Mouse (Mus musculus) common myeloid progenitor, adult 5-6 weeks (primary cell): ENCODE measurements around the gene Ntsr2. TPM values are rescaled to one million over a fixed set of nuclear protein-coding genes. Genes with fewer than 3 reads are reported as not detected.

Experiments
- ATAC-seq: replicated peaks from 2 replicates; pipeline ENCODE4 v1.8.0; 2016; ENCODE audit warnings: low read depth, mild to moderate bottlenecking, moderate TSS enrichment, inconsistent platforms; ENCODE audit not compliant: poor library complexity, severe bottlenecking
- total RNA-seq: library from RNA; stranded (forward); fragments of 200-1000, 187-1606 nt; gene quantifications from 2 replicates; pipeline ENCODE4 v1.2.3, GENCODE M21; 2017

Ntsr2 gene
- total RNA-seq, result not detected in 2 replicates

DNA sequence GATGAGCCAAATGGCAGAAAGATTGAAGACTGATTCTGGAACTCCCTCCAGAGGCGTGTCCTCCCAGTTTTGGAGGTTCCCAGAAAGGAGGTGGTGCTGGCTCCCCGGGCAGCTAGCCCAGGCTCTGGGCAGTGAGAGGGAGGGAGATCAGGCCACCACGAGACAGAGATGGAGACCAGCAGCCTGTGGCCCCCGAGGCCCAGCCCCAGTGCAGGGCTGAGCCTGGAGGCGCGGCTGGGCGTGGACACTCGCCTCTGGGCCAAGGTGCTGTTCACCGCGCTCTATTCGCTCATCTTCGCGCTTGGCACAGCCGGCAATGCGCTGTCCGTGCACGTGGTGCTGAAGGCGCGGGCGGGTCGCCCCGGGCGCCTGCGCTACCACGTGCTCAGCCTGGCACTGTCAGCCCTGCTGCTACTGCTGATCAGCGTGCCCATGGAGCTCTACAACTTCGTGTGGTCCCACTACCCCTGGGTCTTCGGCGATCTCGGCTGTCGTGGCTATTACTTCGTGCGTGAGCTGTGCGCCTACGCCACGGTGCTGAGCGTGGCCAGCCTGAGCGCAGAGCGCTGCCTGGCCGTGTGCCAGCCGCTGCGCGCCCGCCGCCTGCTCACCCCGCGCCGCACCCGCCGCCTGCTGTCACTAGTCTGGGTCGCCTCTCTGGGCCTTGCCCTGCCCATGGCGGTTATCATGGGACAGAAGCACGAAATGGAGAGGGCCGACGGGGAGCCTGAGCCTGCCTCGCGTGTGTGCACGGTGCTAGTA is at the start of gene Ntsr2:
TSS of gene Ntsr2 (plus strand) at position 51 of the 762 bp plus-strand sequence.
- peak; percentile 100 for ATAC-seq

DNA sequence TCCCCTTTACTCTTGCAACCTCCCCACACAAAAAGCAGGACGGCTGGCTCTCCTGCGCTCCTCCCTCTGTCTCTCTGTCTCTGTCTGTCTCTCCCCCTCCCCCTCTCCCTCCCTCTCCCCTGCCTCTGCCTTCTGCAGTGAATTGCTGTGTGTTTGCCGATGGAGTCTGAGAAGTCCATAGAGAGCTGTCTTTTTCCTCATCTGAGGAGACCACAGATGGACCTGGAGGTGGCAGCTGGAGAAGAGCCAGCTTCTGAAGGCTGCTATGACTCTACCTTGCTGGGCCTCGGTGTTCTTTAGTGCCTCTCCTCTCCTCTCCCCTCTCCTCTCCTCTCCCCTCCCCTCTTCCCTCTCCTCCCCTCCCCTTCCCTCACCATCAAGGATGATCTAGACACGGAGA is 47.6 kb upstream of the Ntsr2 start:
- no peak for ATAC-seq

DNA sequence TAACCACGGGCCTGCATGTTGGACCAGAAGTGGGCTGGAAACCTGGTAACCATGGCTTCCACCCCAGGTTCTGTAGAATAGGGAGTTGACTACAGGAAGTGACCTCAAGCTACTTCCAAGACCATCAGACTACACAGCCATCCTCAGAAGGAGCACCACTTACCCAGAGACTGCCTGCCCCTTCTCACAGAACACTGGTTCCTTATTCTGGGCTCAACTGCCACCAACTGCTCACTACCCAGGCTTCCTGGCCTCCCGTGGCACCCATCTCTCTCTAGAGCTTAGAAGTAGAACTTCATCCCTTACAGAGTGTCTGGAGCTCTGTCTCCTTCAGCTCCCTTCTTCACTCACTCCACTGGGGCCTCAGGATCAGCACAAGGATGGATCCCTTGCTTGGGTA is 42.2 kb upstream of the Ntsr2 start, which contains the start of gene Lpin1:
TSS of gene Lpin1 (minus strand) at position 31 of the 400 bp plus-strand sequence.
- ATAC-seq, result 0 out of 2 replicates have a peak, but pooled peaks have one; percentile 36

DNA sequence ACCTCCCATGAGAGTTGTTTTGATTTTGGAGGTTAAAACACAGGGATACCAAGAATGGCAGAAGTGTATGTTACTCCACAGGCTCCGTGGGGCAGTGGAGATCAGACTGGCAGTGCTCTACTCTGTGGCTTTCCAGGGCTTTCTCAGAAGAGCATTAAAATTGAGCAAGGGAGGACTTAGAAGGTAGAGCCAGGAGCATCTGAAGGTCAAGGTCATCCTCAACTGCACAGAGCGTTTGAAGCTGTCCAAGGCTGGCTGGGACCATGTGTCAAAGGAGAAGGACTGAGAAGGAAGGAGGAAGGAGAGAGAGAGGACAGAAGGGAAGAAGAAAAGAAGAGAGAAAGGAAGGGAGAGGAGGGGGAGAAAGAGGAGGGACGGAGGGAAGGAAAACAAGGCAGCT is 38.6 kb upstream of the Ntsr2 start:
- ATAC-seq, result no peak

DNA sequence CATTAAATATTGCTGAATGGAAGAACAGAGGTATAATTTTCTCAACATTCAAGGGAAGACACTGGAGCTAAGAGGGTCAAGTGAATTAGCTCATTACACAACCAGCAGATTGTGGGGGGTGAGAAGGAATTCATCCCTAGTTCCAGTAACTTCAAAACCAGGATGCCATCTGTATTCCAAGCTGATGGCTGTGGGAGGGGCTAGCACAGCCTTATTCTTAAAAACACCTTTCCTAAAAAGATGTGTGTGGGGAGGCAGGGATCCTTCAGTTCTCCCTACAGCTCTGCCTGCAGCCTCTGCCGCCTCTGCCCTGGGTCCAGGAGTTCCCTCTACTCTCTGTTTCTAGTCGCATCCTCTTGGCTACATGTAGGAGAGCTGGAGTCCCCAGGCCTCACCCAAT is 37.4 kb upstream of the Ntsr2 start:
- ATAC-seq, result no peak

DNA sequence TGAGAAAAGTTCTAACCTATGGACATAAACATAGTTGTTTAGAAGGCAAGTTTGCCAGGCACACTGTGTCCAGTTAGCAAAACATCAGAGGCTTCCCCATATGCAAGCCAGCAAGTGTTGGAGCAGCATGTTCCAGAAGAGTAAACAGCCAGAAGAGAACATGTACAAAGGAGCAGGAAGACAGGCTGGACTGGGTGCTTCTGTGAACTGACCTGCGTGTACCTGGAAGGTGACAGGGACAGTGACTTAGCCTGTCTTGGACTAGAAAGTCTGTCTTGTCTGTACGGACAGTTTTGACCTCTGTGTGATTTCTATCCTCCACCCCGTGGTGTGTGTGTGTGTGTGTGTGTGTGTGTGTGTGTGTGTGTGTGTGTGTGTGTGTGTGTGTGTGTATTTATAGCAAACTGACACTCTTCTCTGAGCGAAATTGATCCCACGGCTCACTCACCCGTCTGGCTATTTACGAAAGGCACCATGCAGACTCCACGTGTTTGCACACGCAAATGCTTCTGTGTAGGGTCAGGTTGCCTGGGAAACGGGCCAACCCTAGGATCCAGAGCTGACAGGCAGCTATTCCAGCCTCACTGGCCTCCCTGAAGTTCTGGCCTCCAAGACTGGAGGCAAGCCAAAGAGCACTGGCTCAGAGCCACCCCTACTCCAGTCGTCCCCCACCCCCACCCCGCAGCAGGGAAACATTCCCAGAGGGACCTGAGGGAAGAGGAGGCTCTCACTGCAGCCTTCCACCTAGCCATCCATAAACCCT is 34.5 kb upstream of the Ntsr2 start:
- no peak for ATAC-seq

DNA sequence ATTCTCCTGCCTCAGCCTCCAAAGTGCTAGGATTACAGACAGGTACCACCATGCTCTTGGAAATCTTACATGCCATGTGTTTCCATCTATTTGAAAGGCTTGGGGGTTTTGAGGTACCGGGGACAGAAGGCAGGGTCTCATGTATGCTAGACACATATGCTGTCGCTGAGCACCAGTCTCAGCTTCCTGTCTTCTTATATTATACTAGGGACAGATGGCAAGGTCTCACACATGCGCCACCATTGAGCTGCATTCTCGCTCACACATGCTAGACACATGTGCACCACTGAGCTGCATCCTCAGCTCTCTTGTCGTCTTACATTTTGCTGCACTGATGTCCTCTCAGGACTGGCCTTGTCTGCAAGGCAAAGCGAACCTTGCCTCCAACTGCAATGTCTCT is 33.7 kb upstream of the Ntsr2 start:
- ATAC-seq, result no peak

DNA sequence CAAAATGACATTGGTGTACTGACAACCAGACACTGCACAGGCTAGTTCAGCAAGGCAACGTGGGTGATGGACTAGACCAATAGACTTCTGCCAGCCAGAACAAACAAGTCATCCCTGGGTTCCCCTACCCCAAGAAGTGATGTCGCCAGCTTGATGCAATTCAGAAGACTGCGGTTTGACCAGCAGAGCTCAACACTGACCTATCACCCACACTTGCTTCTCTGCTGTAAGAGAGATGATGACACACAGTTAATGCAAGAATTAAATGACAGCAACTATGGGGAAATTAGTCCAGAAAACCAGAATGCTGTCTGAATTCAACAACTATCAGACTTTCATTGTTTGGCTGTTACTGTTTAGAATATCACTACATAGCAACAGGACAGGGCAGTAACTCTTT is 33.0 kb upstream of the Ntsr2 start:
- ATAC-seq, result no peak

DNA sequence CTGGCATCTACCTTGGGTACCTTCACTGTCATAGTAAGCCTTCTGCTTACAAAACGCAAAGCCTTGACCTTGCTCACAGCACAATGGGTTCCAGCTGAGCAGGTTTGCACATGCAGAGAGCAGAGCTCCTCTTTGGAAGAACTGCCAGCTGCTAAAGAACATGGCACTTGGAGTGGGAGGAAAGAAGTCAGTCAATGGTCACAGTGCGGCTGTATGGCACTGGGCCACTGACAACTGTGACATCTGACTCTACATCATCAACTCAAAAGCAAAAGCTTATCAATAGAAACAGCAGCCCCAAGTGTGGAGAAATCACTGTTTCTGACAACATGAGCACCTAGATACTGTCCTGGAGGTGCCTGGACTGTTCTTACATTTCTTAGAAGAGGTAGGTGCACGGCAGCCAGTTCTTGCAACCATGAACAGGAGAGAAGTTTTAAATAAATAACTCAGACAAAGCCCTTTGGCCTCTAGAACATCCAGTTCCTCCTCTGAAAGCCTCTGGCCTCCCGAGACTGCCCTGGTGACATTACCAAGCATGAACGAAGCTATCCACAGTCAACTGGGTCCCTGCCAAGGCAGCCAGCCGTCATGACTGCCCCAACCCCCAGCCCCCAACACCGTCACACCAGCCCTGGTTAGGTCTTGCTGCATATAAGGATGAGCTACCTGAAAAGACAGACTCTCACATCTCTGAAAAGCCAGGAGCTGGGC is 22.9 kb upstream of the Ntsr2 start:
- no peak for ATAC-seq

DNA sequence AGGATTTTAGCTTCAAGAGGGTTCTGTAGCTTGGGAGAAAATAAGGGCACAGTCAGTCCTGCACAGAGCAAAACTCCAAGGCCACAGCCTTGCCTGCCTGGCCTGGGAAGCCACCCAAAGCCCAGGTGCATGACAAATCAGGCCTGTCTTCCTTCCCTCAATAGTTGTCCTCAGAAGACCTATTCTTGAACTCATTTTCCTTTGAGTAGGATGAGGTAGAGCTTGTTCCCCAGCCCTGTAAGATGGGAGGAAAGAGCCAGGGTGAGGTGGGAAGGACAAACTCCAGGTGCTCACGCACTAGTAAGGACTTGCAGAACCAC is 22.4 kb upstream of the Ntsr2 start:
- no peak for ATAC-seq

DNA sequence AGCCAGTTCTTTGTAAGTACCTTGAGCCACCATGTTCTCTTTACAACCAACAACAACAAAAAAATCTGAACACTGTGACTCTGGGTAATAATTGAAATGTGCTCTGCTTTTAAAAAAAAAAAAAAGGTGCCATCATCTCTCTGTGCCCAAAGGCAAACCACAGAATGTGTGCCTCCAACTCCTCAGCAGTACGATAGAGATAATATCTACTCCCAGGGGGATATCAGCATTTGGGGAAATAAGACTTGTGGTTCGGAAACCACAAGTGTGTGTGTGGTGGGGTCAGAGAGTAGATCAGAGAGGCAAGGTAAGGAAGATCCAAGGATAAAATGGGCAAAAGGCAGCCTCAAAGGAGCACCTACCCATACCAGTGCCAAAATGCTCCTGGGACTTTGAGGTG is 21.8 kb upstream of the Ntsr2 start:
- ATAC-seq, result peak; percentile 86

DNA sequence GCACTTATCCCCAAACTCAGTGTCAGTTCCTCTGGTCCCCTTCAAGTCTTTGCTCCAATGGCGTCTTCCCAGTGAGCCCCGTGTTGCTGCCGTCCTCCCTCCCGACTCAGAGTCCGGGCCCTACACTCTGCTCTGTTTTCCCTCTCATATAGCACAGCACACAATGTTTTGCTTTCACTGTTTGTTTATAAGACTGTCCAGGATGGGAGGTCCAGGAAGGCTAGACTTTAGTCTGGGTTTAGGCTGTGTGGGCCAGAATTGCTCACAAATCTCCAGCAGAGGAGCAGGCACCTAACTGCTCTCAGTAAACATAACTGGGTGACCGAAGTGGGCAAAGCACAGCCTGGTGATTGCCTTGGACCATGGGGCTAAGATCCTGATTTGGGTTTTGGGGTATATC is 19.9 kb upstream of the Ntsr2 start:
- no peak for ATAC-seq

DNA sequence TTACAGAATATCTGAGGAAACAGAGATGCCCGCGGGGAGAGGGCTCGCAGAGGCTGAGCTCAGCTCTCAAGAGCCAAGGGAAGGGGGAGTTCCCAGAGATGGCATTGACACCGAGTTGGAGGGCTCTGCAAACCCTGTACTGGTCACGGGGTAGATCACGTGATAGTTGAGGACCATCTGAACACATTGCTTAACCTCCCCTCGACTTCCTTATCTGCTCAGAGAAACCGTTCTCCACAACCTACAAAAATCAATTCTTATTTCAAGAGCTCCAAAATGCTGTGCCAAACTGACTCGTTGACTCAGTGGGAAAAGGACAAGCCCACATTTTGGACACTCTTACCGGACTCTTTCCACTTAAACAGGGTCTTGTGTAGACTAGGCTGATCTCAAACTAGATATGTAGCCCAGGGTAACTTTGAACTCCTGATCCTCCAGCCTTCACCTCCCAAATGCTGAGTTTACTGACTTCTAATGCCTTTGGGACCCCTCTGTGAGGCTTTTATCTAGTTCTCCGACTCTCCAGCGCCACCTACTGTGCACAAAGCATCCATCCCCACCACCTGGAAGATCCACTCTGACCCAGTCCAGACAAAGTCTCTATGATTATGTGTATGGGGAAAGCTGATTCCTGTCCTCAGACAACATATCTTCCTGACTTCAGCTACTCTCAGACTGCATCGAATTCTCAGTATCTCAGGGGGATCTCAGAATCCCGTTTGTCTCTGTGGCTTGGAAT is 18.9 kb upstream of the Ntsr2 start:
- peak; percentile 53 for ATAC-seq

DNA sequence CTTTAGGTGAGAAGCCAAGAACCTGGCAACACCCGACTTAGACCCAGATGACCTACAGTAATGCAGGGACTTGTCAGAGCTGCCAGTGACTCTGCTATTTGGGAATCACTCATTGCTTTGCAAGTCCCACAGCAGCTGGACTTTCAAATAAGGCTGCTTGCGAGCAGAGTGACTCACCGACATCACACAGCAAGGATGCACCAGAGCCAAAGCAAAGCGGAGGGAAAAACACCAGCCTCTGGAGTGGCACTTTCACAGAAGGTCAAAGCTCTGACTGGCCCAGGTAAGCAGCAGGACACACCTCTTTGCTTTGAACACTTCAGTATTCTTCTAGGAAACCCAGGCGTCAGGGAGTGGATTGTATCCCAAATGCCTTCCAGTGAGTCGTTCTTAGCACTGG is 17.4 kb upstream of the Ntsr2 start:
- ATAC-seq, result no peak

DNA sequence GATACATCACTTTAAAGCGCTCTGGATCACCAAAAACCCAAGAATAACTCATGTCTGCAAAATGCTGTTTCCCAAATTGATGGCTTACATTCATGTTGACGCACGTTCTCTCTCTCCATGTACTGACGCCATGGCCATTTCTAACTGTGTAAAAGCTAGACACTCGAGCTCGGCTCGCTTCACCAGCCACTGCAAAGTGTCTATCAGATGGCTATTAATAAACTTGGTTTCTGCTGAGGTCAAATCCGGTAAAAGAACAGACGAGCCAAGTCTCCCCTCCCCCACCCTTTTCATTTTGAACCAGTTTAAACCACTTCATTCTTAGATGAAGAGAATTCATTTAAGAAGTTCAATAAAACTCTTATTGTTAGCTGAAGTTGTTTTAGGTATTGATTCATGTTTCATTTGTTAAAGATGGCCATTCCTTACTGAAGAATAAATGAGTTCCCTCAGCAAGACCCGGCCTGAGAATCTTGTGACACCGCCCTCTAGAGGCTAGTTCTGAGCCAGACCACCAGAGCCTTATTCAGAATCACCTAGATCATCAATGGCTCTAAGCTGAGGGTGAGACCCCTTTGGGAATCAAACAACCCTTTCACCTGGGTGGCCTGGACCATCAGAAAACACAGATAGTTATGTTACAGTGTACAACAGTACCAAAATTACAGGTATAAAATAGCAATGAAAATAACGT is 14.0 kb upstream of the Ntsr2 start:
- ATAC-seq, result peak; percentile 59; the same call in 1 of the 2 replicates

DNA sequence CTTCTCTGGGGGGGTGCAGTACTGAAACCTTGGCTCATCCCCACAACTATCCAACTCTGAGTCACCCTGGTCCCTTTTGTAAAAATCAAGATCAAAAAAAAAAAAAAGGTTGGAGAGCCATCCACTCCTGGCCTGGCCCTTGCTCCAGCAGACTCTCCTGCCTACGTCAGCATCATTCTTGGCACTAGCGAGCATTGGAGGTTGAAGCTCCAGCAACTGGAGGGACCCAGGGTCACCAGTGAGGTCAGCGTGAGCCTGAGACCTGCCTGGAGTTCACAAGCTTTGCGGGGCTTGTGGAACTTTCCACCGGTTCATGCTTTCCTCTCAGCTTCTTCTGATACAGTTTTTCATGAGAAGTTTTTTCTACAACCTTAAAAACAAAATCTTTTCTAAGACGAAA is 13.1 kb upstream of the Ntsr2 start:
- ATAC-seq, result no peak

DNA sequence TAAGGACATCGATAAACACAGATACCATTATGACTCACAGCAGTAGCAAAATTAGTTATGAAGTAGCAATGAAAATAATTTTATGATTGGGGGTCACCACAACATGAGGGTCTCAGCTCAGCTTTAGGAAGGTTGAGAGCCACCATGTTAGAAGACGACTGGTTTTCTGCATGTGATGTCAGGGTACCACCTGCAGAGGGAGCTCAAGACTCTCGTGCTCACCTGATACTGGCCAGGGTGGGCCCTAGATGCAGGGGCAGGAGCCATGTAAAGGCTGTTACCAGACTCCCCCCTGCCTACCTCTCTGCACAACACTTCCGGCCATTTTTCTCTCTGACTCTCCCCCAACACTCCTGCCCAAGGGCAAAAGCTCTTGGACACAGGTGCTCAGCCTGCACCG is 11.2 kb upstream of the Ntsr2 start:
- 0 out of 2 replicates have a peak, but pooled peaks have one; percentile 32 for ATAC-seq

DNA sequence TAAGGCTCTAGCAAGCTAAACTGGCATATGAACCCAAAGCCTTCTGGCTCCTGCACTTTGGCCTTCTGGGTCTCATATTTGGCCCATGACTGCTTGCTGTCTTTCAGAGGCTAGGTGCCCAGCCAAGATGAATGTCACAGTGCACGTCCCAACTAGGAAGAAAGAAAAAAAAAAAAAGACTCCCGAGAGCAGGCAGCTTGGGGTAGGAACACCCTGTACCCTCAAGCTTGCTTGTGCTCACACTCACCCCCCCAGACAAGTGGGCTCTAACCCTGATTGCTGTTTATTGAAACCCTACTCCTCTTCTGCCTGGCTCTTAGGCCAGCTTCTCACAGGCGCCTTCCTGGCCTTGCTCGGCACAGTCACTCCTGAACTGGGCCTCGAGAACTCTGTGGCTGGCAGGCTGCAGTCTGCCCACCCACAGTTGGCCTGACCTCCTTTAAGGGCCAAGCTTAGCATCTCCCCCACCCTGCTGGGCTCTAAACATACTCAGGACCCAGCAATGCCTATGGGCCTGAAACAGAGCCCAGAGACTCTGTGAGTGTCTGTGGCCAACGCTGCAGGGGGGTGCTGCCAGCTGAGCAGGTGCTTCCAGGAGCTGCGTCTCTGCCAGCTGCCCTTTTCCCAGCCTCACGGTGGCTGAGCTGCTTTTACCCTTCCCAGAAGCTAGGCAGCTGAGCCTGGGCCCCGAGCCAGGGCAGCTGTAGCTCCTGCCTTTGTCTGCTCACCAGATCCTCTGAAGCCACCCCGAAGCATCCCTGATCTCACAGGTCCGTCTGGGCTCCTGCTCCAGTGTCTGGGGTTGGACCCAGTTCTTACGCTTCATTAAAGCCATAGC is 9.5 kb upstream of the Ntsr2 start:
- no peak for ATAC-seq

DNA sequence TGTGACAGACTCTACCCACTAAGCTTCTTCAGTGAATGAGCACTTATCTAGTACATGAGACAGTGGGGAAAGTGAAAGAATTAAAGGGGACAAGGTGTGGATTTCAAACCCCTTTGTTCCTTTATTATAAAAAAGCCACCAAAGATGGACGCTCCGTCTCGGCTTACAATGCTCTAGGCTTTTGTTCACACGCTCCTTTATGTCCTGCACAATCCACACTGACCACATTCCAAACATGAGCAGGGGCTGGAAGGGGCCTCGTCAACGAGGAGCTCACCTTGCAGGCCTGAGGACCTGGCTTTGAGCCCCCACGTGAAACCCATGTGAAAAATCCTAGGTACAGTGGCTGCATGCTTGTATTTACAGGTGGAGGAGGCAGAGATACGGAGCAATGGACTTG is 8.5 kb upstream of the Ntsr2 start:
- ATAC-seq, result no peak
